Mouse (Mus musculus) urinary bladder, postnatal 10 days (tissue): ENCODE measurements around the gene Kifap3.
"Not testable (repeated sequence)": the region's sequence is repeated elsewhere in the genome, so short reads cannot be mapped to it uniquely, and the experiment has no call there.

ENCODE experiments used
- DNase-seq: peaks from one replicate; pipeline ENCODE4 v3.0.0; 2022; ENCODE audit warnings: low spot score

The Kifap3 gene

GRCm38 (mm10) chr1:163779336-163780115 is at the start of gene Kifap3:
Gene Kifap3 (plus strand): TSS chr1:163779583.
- peak; percentile 88 for DNase-seq

GRCm38 (mm10) chr1:163731166-163731565 is 48.2 kb upstream of the Kifap3 start:
- DNase-seq: not testable (repeated sequence)

- DNase-seq: no peak
Measured at GRCm38 (mm10) chr1:163736441-163737238, 42.7 kb upstream of the Kifap3 start.

- DNase-seq: no peak
Measured at GRCm38 (mm10) chr1:163737239-163737533, 42.2 kb upstream of the Kifap3 start.

- DNase-seq: no peak
Measured at GRCm38 (mm10) chr1:163751360-163751992, 27.9 kb upstream of the Kifap3 start.

- no peak for DNase-seq
Measured at GRCm38 (mm10) chr1:163757462-163758207, 21.7 kb upstream of the Kifap3 start.

GRCm38 (mm10) chr1:163783577-163783976 is 4.2 kb downstream of the Kifap3 start:
- not testable (repeated sequence) for DNase-seq

GRCm38 (mm10) chr1:163821365-163821764 is 42.0 kb downstream of the Kifap3 start:
- no peak for DNase-seq

- no peak for DNase-seq
Measured at GRCm38 (mm10) chr1:163829482-163829881, 50.1 kb downstream of the Kifap3 start.

GRCm38 (mm10) chr1:163834066-163834465 is 54.7 kb downstream of the Kifap3 start:
- DNase-seq: no peak

GRCm38 (mm10) chr1:163835062-163835461 is 55.7 kb downstream of the Kifap3 start:
- DNase-seq: no peak

- DNase-seq: not testable (repeated sequence)
Measured at GRCm38 (mm10) chr1:163838482-163838881, 59.1 kb downstream of the Kifap3 start.

- no peak for DNase-seq
Measured at GRCm38 (mm10) chr1:163840555-163840954, 61.2 kb downstream of the Kifap3 start.

- DNase-seq: no peak
Measured at GRCm38 (mm10) chr1:163842238-163842637, 62.9 kb downstream of the Kifap3 start.

- no peak for DNase-seq
Measured at GRCm38 (mm10) chr1:163843899-163844298, 64.5 kb downstream of the Kifap3 start.

GRCm38 (mm10) chr1:163852884-163853560 is 73.6 kb downstream of the Kifap3 start:
- no peak for DNase-seq

GRCm38 (mm10) chr1:163858420-163858819 is 79.0 kb downstream of the Kifap3 start:
- DNase-seq: no peak

GRCm38 (mm10) chr1:163861538-163861937 is 82.2 kb downstream of the Kifap3 start:
- DNase-seq: no peak

GRCm38 (mm10) chr1:163873158-163873557 is 93.8 kb downstream of the Kifap3 start:
- no peak for DNase-seq

GRCm38 (mm10) chr1:163889629-163890028 is 110.2 kb downstream of the Kifap3 start:
- no peak for DNase-seq

GRCm38 (mm10) chr1:163893294-163893693 is 113.9 kb downstream of the Kifap3 start:
- no peak for DNase-seq
